Mouse (Mus musculus): ENCODE data around the gene Tsc22d4.

The Tsc22d4 gene

DNA sequence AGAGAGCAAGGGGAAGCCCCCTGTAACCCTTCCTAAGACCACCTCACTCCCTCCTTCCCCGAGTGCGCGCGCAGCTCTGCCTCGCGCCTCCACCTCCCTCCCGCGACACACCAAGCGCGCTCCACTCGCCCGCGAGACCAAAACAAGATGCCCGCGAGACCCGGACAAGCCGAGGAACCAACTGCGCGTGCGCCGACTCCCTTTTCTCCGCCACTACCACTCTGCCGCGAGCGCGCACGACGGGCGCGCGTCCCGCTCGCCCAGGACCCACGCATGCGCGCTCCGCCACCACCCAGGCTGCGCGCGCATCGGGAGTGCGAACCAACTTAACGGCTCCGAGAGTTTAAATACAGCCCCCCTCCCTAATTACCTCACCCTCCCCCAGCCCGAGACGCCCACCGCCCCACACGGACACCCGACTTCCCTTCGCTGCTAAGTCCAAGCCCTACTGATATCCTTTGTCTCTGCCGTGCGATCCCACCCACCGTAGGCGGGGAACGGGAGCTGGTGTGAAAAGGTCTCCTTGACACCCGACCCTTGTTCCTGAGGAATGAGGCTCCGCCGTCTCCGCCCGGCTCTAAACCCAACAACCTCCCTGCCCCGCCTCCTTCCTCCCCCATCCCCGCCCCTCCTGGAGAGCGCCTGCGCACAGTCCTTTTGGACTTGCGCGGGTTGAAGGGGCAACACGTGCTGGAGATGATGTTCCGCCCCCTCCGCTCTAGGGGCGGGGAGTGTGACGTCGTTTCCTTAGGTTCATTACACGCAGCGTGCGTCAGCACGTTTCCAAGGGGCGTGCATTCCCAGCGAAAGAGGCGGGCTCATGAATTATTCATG is 40.8 kb downstream of the Tsc22d4 start:
- in situ Hi-C loops (cut with MboI; ENCODE audit: low sequenced_read_pairs) = no loop called here

DNA sequence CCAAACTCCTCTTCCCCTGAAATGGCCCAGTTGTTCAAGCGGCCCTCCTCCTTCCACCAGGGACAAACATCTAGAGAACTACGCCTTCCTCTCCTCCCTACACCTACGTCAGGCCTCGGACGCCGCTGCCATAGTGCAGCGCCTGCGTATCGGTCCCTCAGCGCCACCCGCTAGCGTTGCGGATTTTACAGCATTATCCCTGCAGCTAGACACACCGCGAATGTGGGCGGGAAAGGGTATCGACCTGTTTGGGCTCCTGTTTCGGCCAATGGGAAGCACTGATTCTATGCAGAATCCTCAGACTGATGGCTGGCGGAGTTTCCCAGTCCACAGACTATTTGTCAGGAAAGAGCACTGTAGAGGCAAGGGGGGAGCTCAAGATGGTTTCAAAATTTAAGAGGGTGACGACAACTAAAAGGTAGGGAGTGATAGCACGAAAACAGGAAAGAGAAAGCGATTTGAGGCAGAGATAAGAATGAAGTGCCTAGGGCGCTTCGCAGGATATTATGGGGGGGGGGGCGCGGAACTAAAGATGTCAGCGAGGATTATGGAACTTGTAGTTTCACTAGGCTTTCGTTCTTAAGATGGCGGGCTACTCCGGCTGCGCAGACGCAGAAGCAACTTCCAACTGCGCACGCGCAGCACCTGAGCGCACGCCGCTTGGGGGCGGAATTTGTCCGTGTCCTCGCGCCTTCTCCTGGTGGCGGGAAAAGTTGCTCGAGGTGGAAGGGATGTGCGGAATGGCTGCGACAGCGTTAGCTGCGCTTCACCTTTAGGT is 41.8 kb downstream of the Tsc22d4 start, which contains the start of the genes Mepce and Zcwpw1:
TSS of gene Mepce (minus strand) at position 505 of the 778 bp plus-strand sequence.
TSS of gene Zcwpw1 (plus strand) at position 648 of the 778 bp plus-strand sequence.
- in situ Hi-C loops (cut with MboI; ENCODE audit: low sequenced_read_pairs) = no loop called here

DNA sequence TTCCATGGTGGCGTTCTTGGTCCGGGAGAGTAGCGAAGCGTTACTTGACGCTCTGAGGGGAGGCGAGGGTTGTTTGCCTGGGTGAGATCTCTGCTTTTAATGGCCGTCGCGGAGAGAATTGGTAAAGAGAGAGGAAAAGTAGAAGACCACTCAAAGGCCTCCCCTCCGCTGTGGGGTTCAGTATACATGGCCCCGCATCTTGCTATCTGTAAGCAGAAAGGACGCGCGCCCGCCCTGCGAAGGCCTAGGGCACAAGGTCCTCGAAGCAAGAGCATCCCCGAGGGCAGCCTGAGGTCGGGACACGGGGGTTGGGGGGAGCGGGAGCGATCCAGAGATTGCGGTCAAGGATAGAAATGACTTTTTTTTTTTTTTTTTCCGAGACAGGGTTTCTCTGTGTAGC is 42.6 kb downstream of the Tsc22d4 start:
- in situ Hi-C loops (cut with MboI; ENCODE audit: low sequenced_read_pairs) = no loop called here

DNA sequence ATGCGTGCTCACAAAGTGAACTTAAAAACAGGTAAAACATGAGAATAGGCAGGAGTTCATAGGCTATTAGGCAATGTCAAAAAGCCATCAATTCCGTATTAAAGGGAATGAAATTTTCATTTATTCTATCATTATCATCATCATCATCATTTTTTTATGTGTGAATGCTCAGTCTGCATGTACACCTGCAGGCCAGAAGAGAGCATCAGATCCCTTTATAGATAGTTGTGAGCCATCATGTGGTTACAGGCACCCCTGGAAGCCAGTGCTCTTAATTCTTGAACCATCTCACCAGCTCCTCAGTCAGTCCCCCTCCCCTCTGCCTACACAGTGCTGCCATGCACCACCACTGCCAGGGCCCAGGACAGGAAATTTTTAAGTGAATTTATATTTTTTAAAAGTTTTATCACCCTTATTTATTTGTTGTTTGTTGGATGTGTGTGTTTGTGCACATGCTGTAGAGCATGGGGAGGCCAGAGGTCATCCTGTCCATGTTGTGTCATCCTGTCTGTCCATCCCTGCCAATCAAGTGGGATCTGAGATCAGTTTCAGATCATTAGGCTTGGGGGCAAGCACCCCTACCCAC is 43.5 kb downstream of the Tsc22d4 start:
- in situ Hi-C loops (cut with MboI; ENCODE audit: low sequenced_read_pairs) = no loop called here

DNA sequence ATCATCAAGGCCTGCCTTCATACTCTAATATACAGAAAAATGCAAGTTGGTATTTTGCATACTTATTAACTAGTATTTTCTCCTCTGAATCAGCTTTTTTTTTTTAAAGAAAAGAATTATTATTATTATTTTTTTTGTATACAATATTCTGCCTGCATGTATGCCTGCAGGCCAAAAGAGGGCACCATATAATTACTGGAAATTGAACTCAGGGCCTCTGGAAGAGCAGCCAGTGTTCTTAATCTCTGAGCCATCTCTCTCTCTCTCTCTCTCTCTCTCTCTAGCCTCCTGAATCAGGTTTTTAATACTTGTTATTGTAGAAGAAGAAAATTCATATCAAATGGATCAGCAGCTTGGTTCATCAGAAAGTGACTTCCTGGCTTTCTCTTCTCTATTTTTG is 46.0 kb downstream of the Tsc22d4 start:
- in situ Hi-C loops (cut with MboI; ENCODE audit: low sequenced_read_pairs) = loop anchor here (5.0 kb wide), 1 partner anchor 86 kb away; no protein-coding TSS in a partner anchor

DNA sequence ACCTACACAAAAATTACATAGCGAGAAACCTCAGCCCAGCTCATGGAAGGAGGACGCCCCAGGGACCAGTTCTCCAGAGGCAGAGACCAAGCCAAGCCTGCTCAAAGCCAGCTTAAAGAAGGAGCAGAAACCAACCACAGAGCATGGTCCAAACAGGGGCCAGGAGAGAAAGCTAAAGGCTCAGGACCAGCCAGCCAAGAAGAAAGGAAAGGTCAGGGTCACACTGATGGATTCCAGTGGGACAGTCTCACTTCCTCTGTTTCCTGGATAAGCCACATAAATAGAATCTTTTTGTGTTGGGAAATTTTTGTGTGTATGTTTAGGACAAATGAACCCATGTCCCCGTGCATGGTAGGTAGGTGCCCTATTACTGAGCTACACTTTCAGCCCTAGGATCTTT is 51.1 kb downstream of the Tsc22d4 start:
- in situ Hi-C loops (cut with MboI; ENCODE audit: low sequenced_read_pairs) = no loop called here

DNA sequence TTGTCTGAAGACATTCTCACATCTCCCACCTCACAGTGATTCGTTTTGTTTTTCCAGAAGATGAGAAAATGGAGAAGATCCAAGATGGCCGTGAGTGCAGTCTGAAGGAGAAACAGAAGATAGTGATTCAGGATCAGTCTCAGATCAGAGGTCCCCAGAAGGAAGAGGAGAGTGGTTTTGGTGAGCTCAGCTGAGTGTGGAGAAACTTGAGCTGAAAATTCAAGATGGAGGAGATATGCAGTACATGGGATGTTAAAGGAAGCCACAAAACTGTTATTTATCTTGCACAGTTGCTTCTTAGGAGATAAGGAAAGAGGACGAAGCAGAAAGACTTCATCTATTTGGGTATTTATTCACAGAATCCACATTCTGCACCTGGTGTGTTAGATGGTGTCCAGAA is 55.4 kb downstream of the Tsc22d4 start:
- in situ Hi-C loops (cut with MboI; ENCODE audit: low sequenced_read_pairs) = no loop called here

DNA sequence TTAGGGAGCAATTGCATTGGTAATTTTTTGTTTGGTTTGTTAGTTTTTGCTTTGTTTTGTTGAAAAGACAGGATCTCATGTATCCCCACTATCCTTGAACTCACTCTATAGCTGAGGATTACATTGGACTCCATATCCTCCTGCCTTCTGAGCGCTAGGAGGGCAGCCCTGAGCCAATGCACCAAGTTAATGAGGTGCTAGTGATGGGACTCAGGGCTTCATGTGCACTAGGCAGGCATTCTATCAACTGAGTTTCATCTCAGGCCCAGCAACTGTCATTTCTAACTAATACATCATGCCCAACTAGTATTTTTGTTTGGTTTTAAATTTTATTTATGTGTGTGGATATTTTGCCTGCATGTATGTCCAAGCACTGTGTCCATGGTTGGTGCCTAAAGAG is 60.6 kb downstream of the Tsc22d4 start:
- in situ Hi-C loops (cut with MboI; ENCODE audit: low sequenced_read_pairs) = no loop called here

DNA sequence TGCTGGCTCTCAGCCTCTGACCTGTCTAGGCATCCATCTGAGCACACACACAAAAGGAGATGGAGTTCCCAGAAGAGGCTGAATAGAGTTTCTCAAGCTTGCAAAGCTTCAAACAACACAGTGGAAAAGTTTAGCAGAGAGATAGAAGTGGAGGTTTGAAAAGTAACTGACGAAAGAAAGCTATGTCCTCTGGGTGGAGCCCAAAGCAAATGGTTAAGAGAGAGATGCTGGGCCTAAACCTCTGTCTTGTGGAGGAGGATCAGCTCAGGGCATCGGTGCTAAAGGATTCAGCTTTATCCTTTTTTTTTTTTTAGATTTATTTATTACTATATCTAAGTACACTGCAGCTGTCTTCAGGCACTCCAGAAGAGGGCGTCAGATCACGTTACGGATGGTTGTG is 62.8 kb downstream of the Tsc22d4 start:
- in situ Hi-C loops (cut with MboI; ENCODE audit: low sequenced_read_pairs) = no loop called here

DNA sequence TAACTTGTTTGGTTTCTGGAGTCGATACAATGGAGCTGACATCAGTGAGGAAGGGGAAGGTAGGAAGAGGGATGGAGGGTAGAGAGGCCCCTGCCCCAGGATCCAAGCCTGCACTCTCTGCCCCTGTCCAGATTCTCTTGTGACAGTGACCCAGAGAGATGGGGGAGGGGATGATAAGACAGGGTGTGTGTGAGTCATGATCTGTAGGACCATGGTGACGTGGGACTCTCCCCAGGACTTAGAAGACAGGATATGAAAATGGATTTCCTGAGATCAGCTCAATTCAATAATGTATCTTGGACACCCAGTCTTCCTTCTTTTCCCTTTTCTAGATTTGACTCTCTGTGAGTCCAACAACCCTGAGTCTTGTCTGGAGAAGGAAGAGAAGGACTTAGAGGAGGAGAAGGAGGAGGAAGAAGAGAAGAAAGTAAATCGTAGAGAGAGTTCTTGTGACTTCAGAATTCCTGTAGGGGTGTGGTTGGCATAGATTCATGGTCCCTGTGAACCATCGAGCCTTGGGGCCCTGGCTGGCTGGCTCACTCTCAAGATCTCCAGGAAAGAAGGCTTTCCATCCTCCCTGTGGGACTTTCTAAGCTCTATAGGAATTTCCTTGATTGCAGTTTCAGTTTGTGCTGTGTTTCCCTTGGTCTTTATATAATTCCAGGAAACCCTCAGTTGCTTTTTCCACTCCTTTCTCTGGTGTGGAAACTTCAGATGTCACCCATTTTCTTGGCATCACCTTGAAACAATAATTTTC is 72.1 kb downstream of the Tsc22d4 start:
- in situ Hi-C loops (cut with MboI; ENCODE audit: low sequenced_read_pairs) = no loop called here
